Mouse (Mus musculus) midbrain, embryonic 11.5 days (tissue): ENCODE results near the gene Ankrd44. TPM values are rescaled to one million over a fixed set of nuclear protein-coding genes. Genes with fewer than 3 reads are reported as not detected.
"Not testable (repeated sequence)": the region's sequence is repeated elsewhere in the genome, so short reads cannot be mapped to it uniquely, and the experiment has no call there.

ENCODE experiments used
- ATAC-seq: fragments of 200-750 bp; cut with Nextera tagmentation; 2 replicates; pipeline ENCODE4 v1.8.0; 2017; ENCODE audit warnings: moderate TSS enrichment, moderate library complexity; ENCODE audit not compliant: low FRiP score
- DNase-seq: peaks from one replicate; pipeline ENCODE4 v3.0.0; 2015; ENCODE audit warnings: low spot score; ENCODE audit errors: missing footprints
- H3K27ac ChIP-seq: fragments of 300-500 bp; sonication (generic); 2 replicates; pipeline ENCODE4 v1.5.1; 2014; ENCODE audit warnings: low read depth, low read length
- H3K27me3 ChIP-seq: fragments of 300-500 bp; sonication (generic); 2 replicates; pipeline ENCODE4 v1.6.1; 2014; ENCODE audit warnings: mild to moderate bottlenecking, low read length, moderate library complexity, mixed read lengths; ENCODE audit not compliant: control insufficient read depth, insufficient read depth
- H3K36me3 ChIP-seq: fragments of 300-500 bp; sonication (generic); 2 replicates; pipeline ENCODE4 v1.6.1; 2014; ENCODE audit warnings: mild to moderate bottlenecking, low read length, moderate library complexity, mixed read lengths; ENCODE audit not compliant: control insufficient read depth, insufficient read depth
- H3K4me1 ChIP-seq: fragments of 300-500 bp; sonication (generic); 2 replicates; pipeline ENCODE4 v1.6.1; 2014; ENCODE audit warnings: low read length; ENCODE audit not compliant: control insufficient read depth, insufficient read depth
- H3K4me2 ChIP-seq: fragments of 300-500 bp; sonication (generic); 2 replicates; pipeline ENCODE4 v1.6.1; 2014; ENCODE audit warnings: mild to moderate bottlenecking, moderate library complexity
- H3K4me3 ChIP-seq: fragments of 300-500 bp; sonication (generic); 2 replicates; pipeline ENCODE4 v1.5.1; 2014; ENCODE audit warnings: low read depth, low read length
- H3K9ac ChIP-seq: fragments of 300-500 bp; sonication (generic); 2 replicates; pipeline ENCODE4 v1.6.1; 2014; ENCODE audit warnings: low read length
- H3K9me3 ChIP-seq: fragments of 300-500 bp; sonication (generic); 2 replicates; pipeline ENCODE4 v1.6.1; 2016; ENCODE audit warnings: low read length; ENCODE audit not compliant: control insufficient read depth
- WGBS: fragments of 180-500 bp; shearing (Covaris S2); extraction: QIAGEN DNeasy Blood & Tissue Kit; methylation state at CpG from one replicate; pipeline ENCODE4 v1.1.7; 2014; 5-methylcytosine and 5-hydroxymethylcytosine counted together
- polyA plus RNA-seq: library from polyadenylated mRNA; unstranded; fragments of >200 nt; fragmentation: Nextera tagmentation; extraction: Ambion mirVana; gene quantifications from 2 replicates; pipeline ENCODE4 v1.2.1, GENCODE M21; 2014

Gene Ankrd44
- polyA plus RNA-seq, result 10.1 and 14.0 TPM in 2 replicates

DNA sequence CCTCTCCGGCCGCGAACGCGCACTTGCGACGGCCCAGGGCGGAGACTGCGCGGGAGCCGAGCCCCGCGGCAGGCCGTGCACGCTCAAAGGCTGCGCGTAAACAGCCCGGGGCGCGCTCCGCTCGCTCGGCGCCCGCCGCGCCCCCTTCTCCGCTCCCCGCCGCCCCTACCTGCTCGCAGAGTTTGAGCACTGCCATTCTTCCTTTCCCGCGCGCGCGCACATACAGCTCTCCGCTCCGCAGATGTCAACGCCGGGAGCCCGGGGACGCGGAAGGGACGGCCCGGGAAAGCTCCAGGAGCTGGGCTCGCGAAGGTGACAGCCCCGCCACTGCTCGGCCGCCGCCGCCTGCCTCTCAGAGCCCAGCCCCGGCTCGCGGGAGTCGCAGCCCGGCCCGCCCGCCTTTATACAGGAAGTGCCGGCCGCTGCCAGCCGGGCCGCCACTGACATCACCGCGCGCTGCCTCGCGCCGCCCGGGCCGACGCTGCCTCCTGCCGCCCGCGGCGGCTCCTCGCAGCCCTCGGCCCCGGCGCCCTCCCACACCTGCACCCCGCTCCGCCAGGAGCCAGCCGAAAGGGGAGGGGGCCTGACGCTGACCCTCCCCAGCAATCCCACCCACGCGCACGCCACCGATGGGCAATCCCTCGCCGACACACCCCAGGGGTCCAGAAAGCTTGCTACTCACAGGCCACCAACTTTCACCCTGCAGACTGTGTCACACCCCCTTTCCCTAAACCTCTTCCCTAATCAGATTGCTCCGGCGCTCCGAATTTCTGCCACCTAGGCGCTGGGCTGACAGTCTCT, at the start of gene Ankrd44:
Ankrd44 (minus strand) TSS at position 417 of the 801 bp plus-strand sequence.
- H3K4me3 ChIP-seq, result peak within 1 kb of the TSS; percentile 70
- H3K4me2 ChIP-seq, result peak within 1 kb of the TSS; percentile 87
- H3K36me3 ChIP-seq, result no peaks in the 10 kb centered on the region
- no peaks in the 10 kb centered on the region for H3K9me3 ChIP-seq
- under 1% methylated on average over 81 of the region's 94 CpGs for WGBS
- H3K27ac ChIP-seq, result peak within 1 kb of the TSS; percentile 69
- peak; percentile 98 for DNase-seq
- H3K4me1 ChIP-seq, result no peaks in the 10 kb centered on the region
- peaks cover 2% of the 10 kb centered on the region for H3K27me3 ChIP-seq
- peak within 1 kb of the TSS; percentile 87 for H3K9ac ChIP-seq
- ATAC-seq, result peak; percentile 93

DNA sequence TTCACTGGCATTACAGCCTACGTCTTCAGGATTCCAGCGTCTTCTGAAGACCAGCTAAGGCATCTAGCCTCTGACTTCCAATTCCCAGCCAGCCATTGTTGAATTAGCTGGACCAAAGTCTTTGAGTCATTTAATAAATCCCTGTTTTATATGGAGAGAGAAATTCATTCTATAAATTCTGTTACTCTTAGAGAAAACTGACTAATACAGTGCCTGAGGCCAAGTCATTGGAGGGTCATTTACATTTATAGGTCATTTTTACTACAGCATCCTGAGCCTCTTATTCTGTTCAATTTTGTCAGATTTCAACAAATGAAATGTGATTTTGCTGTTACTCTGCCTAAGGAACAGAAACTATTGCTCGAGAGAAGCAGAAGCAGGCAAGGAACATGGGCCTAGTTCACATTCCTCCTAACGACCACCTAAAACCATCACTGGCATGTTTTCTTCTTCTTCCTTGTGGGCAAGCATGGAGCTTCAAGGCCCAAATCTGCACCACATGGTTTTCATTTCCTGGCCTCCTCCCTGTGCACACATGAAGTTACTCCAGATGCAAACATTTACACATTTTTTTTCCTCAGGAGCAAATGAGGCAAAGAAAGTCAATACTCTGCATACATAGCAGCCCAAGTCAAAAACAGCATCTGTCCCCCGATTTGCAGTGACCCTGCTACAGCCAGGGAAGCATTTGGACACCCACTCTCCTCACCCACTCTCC, 45.7 kb upstream of the Ankrd44 start:
- no peaks in the 10 kb centered on the region for H3K36me3 ChIP-seq
- H3K4me3 ChIP-seq, result no peak overlapping the region
- ATAC-seq, result no peak
- 87% methylated on average over 5 of the region's 5 CpGs for WGBS
- no peak overlapping the region for H3K4me2 ChIP-seq
- H3K9ac ChIP-seq, result no peak overlapping the region
- no peak overlapping the region for H3K27ac ChIP-seq
- H3K4me1 ChIP-seq, result no peaks in the 10 kb centered on the region
- no peaks in the 10 kb centered on the region for H3K9me3 ChIP-seq
- no peaks in the 10 kb centered on the region for H3K27me3 ChIP-seq
- DNase-seq, result peak; percentile 53

DNA sequence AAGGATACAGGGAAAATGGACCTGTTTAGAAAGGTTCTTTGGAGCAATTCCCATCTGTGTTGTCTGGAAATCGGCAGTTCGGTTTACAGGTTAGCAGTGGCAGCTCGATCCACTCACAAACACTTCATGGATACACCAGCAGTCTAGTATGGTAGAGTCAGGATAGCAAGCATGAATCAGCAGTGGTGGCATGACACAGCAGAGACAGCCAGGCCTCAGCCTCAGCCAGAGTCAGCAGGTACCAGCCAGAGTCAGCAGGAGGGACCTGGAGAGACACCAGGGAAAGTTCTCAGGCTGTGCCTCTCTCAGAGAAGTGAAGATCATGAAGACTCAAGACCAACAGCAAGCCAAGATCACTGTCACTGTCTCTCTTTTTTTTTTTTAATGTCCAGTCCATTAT, 40.7 kb upstream of the Ankrd44 start:
- ATAC-seq (no peak), DNase-seq (peak; percentile 1)
- Histone ChIP-seq H3K9ac (no peak overlapping the region), H3K4me3 (no peak overlapping the region), H3K27me3 (no peaks in the 10 kb centered on the region), H3K9me3 (no peaks in the 10 kb centered on the region), H3K36me3 (no peaks in the 10 kb centered on the region), H3K27ac (no peak overlapping the region), H3K4me2 (no peak overlapping the region), H3K4me1 (no peaks in the 10 kb centered on the region)
- 95% methylated on average over 3 of the region's 3 CpGs for WGBS

DNA sequence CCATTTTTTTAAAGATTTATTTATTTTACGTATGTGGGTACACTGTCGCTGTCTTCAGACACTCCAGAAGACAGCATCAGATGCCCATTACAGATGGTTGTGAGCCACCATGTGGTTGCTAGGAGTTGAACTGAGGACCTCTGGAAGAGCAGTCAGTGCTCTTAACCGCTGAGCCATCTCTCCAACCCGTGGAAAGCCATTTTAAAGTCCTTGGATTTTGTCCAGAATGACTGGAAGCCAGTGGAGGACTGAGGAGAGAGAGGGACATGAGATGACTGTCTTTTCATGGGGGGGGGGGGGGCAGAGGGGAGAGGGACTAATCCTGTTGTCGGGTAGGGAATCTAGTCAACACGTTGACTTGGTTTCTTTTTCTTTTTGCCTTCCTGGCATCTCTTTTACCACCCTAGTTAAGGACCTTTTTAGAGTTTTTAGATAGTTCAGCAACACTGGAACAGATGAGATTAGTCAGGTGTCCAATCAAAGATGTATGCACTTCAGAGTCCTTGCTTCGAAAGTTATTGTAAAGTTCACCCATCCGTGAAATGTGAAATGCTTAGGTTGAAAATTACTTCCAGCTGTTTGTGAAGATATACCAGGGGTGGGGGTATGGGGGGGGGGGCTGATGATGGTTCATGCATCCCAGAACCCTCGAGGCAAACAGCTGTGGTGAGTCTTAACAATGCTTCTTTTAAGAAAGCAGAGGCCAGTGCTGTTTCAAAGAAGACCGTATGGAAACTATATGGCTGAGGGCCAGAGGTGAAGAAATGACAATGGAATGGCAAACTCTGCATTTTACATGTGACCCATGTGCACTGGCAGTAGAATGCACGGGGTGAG, 39.2 kb upstream of the Ankrd44 start:
- peak; percentile 54 for DNase-seq
- no peaks in the 10 kb centered on the region for H3K27me3 ChIP-seq
- no peak overlapping the region for H3K9ac ChIP-seq
- no peaks in the 10 kb centered on the region for H3K4me1 ChIP-seq
- H3K9me3 ChIP-seq, result no peaks in the 10 kb centered on the region
- no peaks in the 10 kb centered on the region for H3K36me3 ChIP-seq
- no peak overlapping the region for H3K4me2 ChIP-seq
- ATAC-seq, result no peak
- no peak overlapping the region for H3K27ac ChIP-seq
- WGBS, result 74% methylated on average over 11 of the region's 11 CpGs
- H3K4me3 ChIP-seq, result no peak overlapping the region

DNA sequence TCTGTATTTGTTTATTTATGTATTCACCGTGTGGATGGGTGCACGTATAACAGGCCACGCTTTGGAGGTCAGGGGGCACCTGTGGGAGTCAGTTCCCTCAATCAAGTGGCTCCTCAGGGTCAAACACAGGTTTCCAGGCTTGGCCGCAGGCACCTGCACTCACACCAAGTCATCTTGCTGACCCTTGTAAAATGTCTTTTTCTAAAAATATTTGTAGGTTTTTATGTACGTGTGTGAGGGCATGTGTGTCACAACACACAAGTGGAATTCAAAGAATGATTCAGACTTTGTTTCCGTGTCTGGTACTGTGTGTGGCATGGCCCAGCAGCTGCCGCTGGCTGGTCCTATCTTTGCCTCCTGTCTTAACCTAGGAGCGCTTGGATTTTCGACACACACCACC, 35.5 kb upstream of the Ankrd44 start:
- H3K27me3 ChIP-seq, result no peaks in the 10 kb centered on the region
- DNase-seq (peak; percentile 71), ATAC-seq (no peak)
- no peak overlapping the region for H3K4me3 ChIP-seq
- no peak overlapping the region for H3K9ac ChIP-seq
- H3K4me2 ChIP-seq, result no peak overlapping the region
- no peaks in the 10 kb centered on the region for H3K36me3 ChIP-seq
- WGBS, result 85% methylated on average over 9 of the region's 9 CpGs
- no peak overlapping the region for H3K27ac ChIP-seq
- H3K9me3 ChIP-seq, result no peaks in the 10 kb centered on the region
- H3K4me1 ChIP-seq, result no peaks in the 10 kb centered on the region

DNA sequence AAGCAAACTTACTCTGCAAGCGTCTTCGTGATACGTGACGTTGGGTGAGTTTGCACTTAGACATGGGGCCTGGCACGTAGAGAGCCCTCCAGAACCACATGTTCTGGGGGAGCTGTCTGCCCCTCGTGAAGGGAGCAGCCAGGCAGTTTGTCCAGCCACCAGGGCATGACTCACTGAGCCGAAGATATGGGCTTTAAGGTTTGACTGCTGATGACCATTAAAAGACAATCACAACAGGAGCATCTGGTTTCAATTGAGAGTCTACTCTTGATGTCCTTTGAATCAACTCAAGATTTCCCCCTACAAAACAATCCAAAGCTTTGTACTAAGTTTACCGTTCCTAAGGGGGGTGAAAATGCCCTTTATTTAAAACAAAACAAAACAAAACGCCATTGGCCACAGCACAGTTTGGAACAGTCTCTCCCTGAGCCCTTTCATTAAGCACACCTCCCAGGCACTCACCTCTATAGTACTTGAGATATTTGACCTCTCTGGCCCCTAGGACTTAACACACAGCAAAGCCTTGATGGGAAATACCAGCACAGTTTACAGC, 34.5 kb upstream of the Ankrd44 start:
- Histone ChIP-seq H3K9me3 (no peaks in the 10 kb centered on the region), H3K36me3 (no peaks in the 10 kb centered on the region), H3K27me3 (no peaks in the 10 kb centered on the region), H3K4me1 (no peaks in the 10 kb centered on the region), H3K4me3 (no peak overlapping the region), H3K9ac (no peak overlapping the region), H3K27ac (no peak overlapping the region), H3K4me2 (no peak overlapping the region)
- no peak for ATAC-seq
- 74% methylated on average over 9 of the region's 9 CpGs for WGBS
- no peak for DNase-seq

DNA sequence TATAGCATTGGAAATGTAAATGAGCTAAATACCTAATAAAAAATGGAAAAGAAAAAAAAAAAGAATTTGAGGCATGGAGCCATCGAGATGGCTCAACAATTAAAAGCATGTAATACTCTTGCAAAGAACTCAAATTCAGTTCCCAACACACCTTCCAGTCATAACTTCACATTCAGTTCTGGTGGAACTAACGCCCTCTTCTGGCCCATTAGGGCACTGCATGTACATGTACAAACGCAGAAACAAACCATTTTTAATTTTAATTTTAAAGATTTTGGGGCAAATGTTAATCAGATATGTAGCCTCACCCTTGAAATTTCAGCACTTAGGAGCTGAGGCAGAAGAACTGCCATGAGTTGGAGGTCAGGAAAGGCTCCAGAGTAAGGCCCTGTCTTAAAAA, 32.3 kb upstream of the Ankrd44 start:
- DNase-seq (no peak), ATAC-seq (no peak)
- H3K27me3 ChIP-seq, result no peaks in the 10 kb centered on the region
- H3K36me3 ChIP-seq, result no peaks in the 10 kb centered on the region
- 68% methylated on average over 3 of the region's 3 CpGs for WGBS
- no peak overlapping the region for H3K9ac ChIP-seq
- no peak overlapping the region for H3K4me2 ChIP-seq
- no peak overlapping the region for H3K27ac ChIP-seq
- no peak overlapping the region for H3K4me3 ChIP-seq
- no peaks in the 10 kb centered on the region for H3K4me1 ChIP-seq
- no peaks in the 10 kb centered on the region for H3K9me3 ChIP-seq

DNA sequence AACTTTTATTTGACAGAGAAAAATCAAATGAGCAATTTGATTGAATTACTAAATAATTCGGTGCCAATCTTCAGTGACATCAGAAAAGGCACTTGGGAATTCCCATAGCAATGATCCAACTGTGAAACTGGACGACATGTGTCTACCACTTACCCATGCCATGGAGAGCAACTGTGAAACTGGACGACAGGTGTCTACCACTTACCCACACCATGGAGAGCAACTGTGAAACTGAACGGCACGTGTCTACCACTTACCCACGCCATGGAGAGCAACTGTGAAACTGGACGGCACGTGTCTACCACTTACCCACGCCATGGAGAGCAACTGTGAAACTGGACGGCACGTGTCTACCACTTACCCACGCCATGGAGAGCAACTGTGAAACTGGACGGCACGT, 30.8 kb upstream of the Ankrd44 start:
- not testable (repeated sequence) for DNase-seq, ATAC-seq, H3K4me1 ChIP-seq, H3K4me3 ChIP-seq, H3K9me3 ChIP-seq, H3K36me3 ChIP-seq, H3K27me3 ChIP-seq, H3K4me2 ChIP-seq, H3K9ac ChIP-seq, H3K27ac ChIP-seq
- 96% methylated on average over 12 of the region's 14 CpGs for WGBS
